Mouse (Mus musculus): ENCODE data around the gene Tmem189. TPM values are rescaled to one million over a fixed set of nuclear protein-coding genes. Genes with fewer than 3 reads are reported as not detected.

The Tmem189 gene
- polyA plus RNA-seq, 1 experiment = 113 TPM

DNA sequence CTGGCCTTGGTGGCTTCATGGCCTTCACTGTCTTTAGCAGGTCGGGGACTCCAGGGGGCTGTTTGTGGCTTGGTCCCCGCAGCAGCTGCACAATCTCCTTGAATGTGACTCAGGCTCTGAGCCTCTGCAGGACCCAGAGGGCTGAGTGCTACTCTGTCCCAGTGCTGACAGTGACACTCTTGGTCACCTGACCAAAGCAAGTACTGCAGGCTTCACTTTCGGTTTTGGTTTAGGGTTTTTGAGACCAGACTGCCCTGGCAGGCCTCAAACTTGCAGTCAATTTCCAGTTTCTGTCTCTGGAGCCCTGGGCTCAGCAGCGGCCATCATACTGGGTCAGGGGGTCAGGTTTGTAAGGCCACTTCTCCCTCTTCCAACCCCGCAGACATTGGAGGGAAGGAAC is 8.3 kb upstream of the Tmem189 start:
- H3K4me3 ChIP-seq (replicated peaks; ENCODE audit: insufficient read depth, low read depth, low read length) = no peak overlapping the region
- DNase-seq = no peak
- H3K27me3 ChIP-seq (ENCODE audit: control insufficient read depth, insufficient read depth, low read length) = no peaks in the 10 kb centered on the region
- TF ChIP-seq CTCF (IDR thresholded peaks at IDR 0.05; ENCODE audit: borderline replicate concordance, insufficient read depth, low read depth, low read length) (no peak), POLR2A (IDR thresholded peaks at IDR 0.05; ENCODE audit: borderline replicate concordance, insufficient read depth, low read length) (no peak)
- H3K27ac ChIP-seq (ENCODE audit: insufficient read depth, low read length) = no peak overlapping the region
- H3K4me1 ChIP-seq (ENCODE audit: control insufficient read depth, insufficient read depth, low read length) = no peaks in the 10 kb centered on the region
- 67% methylated on average over 5 of the region's 5 CpGs for WGBS

DNA sequence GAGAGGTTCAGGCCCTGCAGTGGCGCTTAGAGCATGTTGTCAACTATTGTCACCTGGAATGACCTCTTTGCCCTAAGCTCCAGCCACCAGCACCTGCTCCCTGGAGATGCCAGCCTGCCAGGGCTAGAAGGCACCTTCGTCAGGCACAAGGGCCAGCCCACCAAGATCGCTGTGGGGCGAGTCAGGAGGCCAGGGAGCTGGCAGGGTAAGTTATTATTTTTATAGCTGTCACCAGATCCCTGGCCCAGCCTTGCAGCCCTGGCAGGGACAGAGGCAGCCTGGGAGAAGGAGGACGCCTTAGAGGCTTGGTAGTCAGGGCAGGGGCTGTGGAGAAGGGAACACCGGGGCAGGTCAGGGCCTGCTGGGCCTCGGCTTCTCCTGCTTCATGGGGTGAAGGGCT is 6.5 kb upstream of the Tmem189 start:
- no peaks in the 10 kb centered on the region for H3K27me3 ChIP-seq (ENCODE audit: control insufficient read depth, insufficient read depth, low read length)
- no peak overlapping the region for H3K27ac ChIP-seq (ENCODE audit: insufficient read depth, low read length)
- 59% methylated on average over 7 of the region's 7 CpGs for WGBS
- no peaks in the 10 kb centered on the region for H3K4me1 ChIP-seq (ENCODE audit: control insufficient read depth, insufficient read depth, low read length)
- no peak for DNase-seq
- no peak overlapping the region for H3K4me3 ChIP-seq (replicated peaks; ENCODE audit: insufficient read depth, low read depth, low read length)
- no peak for TF ChIP-seq CTCF (IDR thresholded peaks at IDR 0.05; ENCODE audit: borderline replicate concordance, insufficient read depth, low read depth, low read length)

DNA sequence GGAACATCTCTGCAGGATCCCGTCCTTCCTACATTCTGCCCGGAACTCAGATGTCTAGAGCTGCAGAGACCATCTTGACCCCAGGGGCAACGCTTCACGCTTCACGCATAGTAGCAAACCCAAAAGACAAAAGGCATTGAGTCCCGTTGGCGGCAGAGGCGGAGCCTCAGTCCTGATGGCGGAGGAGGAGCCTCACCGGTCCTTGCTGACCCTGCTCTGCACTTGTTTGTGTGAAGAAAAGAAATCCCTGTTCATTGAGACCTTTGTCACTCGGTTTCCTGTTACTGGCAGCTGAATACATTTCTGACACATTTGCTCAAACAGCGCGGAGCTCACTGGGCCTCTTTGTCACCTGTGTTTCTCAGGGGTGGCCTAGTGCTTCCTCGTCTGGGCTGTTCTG is 5.9 kb upstream of the Tmem189 start:
- H3K4me1 ChIP-seq (ENCODE audit: control insufficient read depth, insufficient read depth, low read length) = no peaks in the 10 kb centered on the region
- WGBS = 72% methylated on average over 14 of the region's 14 CpGs
- H3K27me3 ChIP-seq (ENCODE audit: control insufficient read depth, insufficient read depth, low read length) = no peaks in the 10 kb centered on the region
- H3K27ac ChIP-seq (ENCODE audit: insufficient read depth, low read length) = no peak overlapping the region
- DNase-seq = no peak
- no peak overlapping the region for H3K4me3 ChIP-seq (replicated peaks; ENCODE audit: insufficient read depth, low read depth, low read length)
- TF ChIP-seq CTCF (IDR thresholded peaks at IDR 0.05; ENCODE audit: borderline replicate concordance, insufficient read depth, low read depth, low read length) (no peak), POLR2A (IDR thresholded peaks at IDR 0.05; ENCODE audit: borderline replicate concordance, insufficient read depth, low read length) (no peak)

DNA sequence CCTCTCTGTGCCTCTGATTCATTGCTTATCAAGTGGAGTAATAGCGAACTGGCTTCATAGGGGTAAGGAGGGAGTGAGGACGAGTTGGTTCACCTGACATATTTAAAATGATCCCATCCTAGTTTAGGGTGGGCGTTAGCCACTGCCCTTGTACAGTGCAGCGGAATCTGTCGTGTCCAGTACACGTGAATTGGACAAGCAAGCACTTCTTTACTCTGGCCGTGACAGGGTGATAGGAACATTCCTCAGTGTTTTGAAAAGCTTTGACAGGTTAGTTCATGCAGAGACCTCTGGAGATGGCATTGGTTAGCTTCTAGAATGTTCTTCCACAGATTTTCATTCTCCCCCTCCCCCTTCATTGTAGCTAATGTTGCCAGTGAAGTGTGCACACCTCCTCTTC is 5.3 kb upstream of the Tmem189 start:
- no peak for DNase-seq
- Histone ChIP-seq H3K4me1 (ENCODE audit: control insufficient read depth, insufficient read depth, low read length) (no peaks in the 10 kb centered on the region), H3K27ac (ENCODE audit: insufficient read depth, low read length) (no peak overlapping the region), H3K4me3 (replicated peaks; ENCODE audit: insufficient read depth, low read depth, low read length) (no peak overlapping the region), H3K27me3 (ENCODE audit: control insufficient read depth, insufficient read depth, low read length) (no peaks in the 10 kb centered on the region)
- TF ChIP-seq POLR2A (IDR thresholded peaks at IDR 0.05; ENCODE audit: borderline replicate concordance, insufficient read depth, low read length) (no peak), CTCF (IDR thresholded peaks at IDR 0.05; ENCODE audit: borderline replicate concordance, insufficient read depth, low read depth, low read length) (no peak)
- WGBS = 99% methylated on average over 7 of the region's 7 CpGs

DNA sequence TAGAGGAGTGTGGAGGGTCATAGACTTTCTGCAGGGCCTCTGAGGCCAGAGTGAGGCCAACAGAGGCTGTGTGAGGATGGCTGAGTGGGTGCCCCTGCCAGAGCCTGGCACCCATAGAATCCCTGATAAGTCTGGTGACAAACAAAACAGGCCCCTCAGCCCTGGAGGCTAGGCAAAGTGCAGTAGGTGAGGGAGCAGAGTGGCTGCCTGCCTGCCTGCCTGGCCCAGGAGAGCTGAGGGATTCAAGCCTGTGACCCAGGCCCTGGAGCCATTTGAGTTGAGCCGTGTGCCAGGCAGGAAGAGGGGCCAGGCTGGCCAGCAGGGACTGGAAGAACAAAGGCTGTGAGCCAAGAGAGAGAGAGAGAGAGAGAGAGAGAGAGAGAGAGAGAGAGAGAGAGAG is 4.6 kb upstream of the Tmem189 start:
- TF ChIP-seq CTCF (IDR thresholded peaks at IDR 0.05; ENCODE audit: borderline replicate concordance, insufficient read depth, low read depth, low read length) (no peak), POLR2A (IDR thresholded peaks at IDR 0.05; ENCODE audit: borderline replicate concordance, insufficient read depth, low read length) (no peak)
- WGBS = 27% methylated on average over 1 of the region's 1 CpGs
- H3K4me1 ChIP-seq (ENCODE audit: control insufficient read depth, insufficient read depth, low read length) = no peaks in the 10 kb centered on the region
- no peak overlapping the region for H3K27ac ChIP-seq (ENCODE audit: insufficient read depth, low read length)
- no peak overlapping the region for H3K4me3 ChIP-seq (replicated peaks; ENCODE audit: insufficient read depth, low read depth, low read length)
- no peak for DNase-seq
- no peaks in the 10 kb centered on the region for H3K27me3 ChIP-seq (ENCODE audit: control insufficient read depth, insufficient read depth, low read length)

DNA sequence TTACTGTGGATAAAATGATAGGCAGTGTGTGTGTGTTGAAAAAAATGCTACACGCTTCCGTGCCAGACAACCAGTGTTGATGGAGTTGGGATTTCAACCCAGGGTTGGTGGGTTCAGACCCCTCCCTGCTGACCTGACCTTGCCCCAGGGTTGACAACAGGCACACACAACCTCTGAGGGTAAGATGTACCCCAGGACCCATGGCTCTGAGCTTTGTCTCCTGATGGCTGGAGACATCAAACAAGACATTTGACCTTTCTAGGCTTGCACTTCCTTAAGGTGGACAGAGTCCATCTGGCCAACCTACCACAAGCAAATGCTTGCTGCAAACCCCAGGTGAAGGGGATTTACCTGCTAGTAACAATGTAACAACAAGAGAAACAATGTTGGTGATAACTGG is 3.9 kb upstream of the Tmem189 start:
- no peak overlapping the region for H3K4me3 ChIP-seq (replicated peaks; ENCODE audit: insufficient read depth, low read depth, low read length)
- no peak for DNase-seq
- H3K27ac ChIP-seq (ENCODE audit: insufficient read depth, low read length) = no peak overlapping the region
- 95% methylated on average over 2 of the region's 2 CpGs for WGBS
- H3K4me1 ChIP-seq (ENCODE audit: control insufficient read depth, insufficient read depth, low read length) = no peaks in the 10 kb centered on the region
- H3K27me3 ChIP-seq (ENCODE audit: control insufficient read depth, insufficient read depth, low read length) = no peaks in the 10 kb centered on the region
- no peak for TF ChIP-seq POLR2A (IDR thresholded peaks at IDR 0.05; ENCODE audit: borderline replicate concordance, insufficient read depth, low read length)
- no peak for TF ChIP-seq CTCF (IDR thresholded peaks at IDR 0.05; ENCODE audit: borderline replicate concordance, insufficient read depth, low read depth, low read length)

DNA sequence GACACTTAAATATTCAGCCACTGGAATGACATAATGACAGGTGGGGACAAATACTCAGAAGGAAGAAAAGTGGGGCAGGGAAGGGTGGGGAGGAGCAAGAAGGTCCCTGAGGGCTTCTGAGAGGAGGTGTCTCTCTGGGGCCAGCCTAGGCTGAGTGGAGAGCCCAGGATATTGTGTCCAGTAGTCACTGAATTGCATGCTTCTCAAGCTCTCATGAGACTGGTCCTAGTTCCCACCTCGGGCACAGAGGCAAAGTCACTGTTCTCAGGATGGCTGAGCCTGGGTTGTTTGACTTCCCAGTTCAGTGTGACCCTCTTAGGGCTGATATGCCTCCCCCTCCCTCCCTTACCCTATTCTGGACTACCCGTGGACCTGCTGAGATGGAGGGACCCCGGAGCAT is 3.2 kb upstream of the Tmem189 start:
- Histone ChIP-seq H3K4me1 (ENCODE audit: control insufficient read depth, insufficient read depth, low read length) (no peaks in the 10 kb centered on the region), H3K27me3 (ENCODE audit: control insufficient read depth, insufficient read depth, low read length) (no peaks in the 10 kb centered on the region), H3K27ac (ENCODE audit: insufficient read depth, low read length) (no peak overlapping the region), H3K4me3 (replicated peaks; ENCODE audit: insufficient read depth, low read depth, low read length) (no peak overlapping the region)
- no peak for DNase-seq
- no peak for TF ChIP-seq CTCF (IDR thresholded peaks at IDR 0.05; ENCODE audit: borderline replicate concordance, insufficient read depth, low read depth, low read length)
- no peak for TF ChIP-seq POLR2A (IDR thresholded peaks at IDR 0.05; ENCODE audit: borderline replicate concordance, insufficient read depth, low read length)
- WGBS = 79% methylated on average over 3 of the region's 3 CpGs

DNA sequence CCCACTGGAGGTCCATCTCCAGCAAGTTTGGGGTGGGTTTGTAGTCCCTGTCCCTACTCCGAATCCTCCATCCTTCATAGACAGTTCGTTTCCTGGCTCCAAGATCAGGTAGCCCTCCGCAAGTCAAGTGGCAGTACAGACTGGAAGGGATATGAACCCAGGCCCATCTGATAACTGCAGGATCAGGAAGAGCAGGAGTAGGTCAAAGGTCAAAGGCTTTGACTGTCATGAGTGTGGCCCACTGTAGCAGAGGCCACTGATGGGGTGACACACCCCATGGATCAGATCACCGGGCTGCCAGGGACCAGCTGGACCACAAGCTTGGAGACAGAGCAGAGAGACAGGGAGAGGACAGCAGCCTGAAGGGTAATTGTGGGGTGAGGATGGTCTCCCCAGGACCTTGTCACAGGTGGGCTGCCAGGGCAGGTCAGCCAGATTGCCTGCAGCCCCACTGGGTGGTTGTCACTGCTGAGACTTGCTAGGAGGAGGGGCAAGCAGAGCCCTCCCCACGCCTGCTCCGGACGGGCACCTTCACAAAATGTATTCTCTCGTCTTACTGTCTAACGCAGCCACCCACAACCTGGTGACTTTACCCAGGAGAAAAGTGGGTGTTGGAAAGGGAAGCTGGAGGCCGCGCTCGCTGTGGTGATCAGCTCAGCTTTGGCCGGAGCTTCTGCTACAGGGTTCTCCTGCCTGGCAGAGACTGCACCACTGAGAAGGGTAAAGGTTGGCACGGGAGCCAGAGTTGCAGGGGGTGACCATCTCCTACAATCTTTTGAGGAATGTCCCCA is 2.4 kb upstream of the Tmem189 start:
- Histone ChIP-seq H3K4me3 (replicated peaks; ENCODE audit: insufficient read depth, low read depth, low read length) (no peak overlapping the region), H3K27ac (ENCODE audit: insufficient read depth, low read length) (no peak overlapping the region), H3K27me3 (ENCODE audit: control insufficient read depth, insufficient read depth, low read length) (no peaks in the 10 kb centered on the region), H3K4me1 (ENCODE audit: control insufficient read depth, insufficient read depth, low read length) (no peaks in the 10 kb centered on the region)
- TF ChIP-seq CTCF (IDR thresholded peaks at IDR 0.05; ENCODE audit: borderline replicate concordance, insufficient read depth, low read depth, low read length) (no peak), POLR2A (IDR thresholded peaks at IDR 0.05; ENCODE audit: borderline replicate concordance, insufficient read depth, low read length) (no peak)
- DNase-seq = no peak
- WGBS = 86% methylated on average over 14 of the region's 14 CpGs

Measured in cerebellum, adult 2 months (tissue).